Mouse (Mus musculus) heart, adult 2 months (tissue): ENCODE data around the gene Vps35l. TPM values are rescaled to one million over a fixed set of nuclear protein-coding genes. Genes with fewer than 3 reads are reported as not detected.

Experiments
- DNase-seq, 2 experiments: peaks; one replicate each; pipeline ENCODE4 v3.0.0; 2021
- H3K27ac ChIP-seq: fragments of 200-600 bp; 2 replicates; pipeline ENCODE4 v1.8.1; 2022
- H3K27me3 ChIP-seq: fragments of 200-500 bp; 2 replicates; pipeline ENCODE4 v1.6.1; 2012; ENCODE audit warnings: mild to moderate bottlenecking, low read length, inconsistent platforms, mixed read lengths; ENCODE audit not compliant: control insufficient read depth, insufficient read depth
- H3K36me3 ChIP-seq: fragments of 200-500 bp; 2 replicates; pipeline ENCODE4 v1.6.1; 2012; ENCODE audit warnings: low read length, inconsistent platforms; ENCODE audit not compliant: control insufficient read depth, insufficient read depth
- H3K4me1 ChIP-seq: fragments of 200-500 bp; 2 replicates; pipeline ENCODE4 v1.6.1; 2011; ENCODE audit warnings: low read length; ENCODE audit not compliant: control insufficient read depth, insufficient read depth
- H3K4me3 ChIP-seq: fragments of 200-600 bp; 2 replicates; pipeline ENCODE4 v1.8.1; 2022
- H3K79me2 ChIP-seq: fragments of 200-500 bp; replicated peaks from 2 replicates; pipeline ENCODE4 v1.6.1; 2012; ENCODE audit warnings: mild to moderate bottlenecking, inconsistent platforms, low read length, moderate library complexity, mixed read lengths; ENCODE audit not compliant: control insufficient read depth, insufficient read depth
- H3K9ac ChIP-seq: fragments of 200-500 bp; 2 replicates; pipeline ENCODE4 v1.6.1; 2012; ENCODE audit warnings: low read depth, mild to moderate bottlenecking, control low read depth, inconsistent platforms, low read length, mixed read lengths
- CTCF ChIP-seq: fragments of 200-600 bp; IDR thresholded peaks from 2 replicates; pipeline ENCODE4 v1.8.1; 2022; ENCODE audit warnings: antibody characterized with exemption, mild to moderate bottlenecking, moderate library complexity
- EP300 ChIP-seq: fragments of 200-500 bp; IDR thresholded peaks from 2 replicates; pipeline ENCODE4 v1.6.1; 2011; ENCODE audit warnings: low read depth, low read length, control low read depth; ENCODE audit not compliant: insufficient read depth
- POLR2A ChIP-seq: fragments of 200-500 bp; IDR thresholded peaks from 2 replicates; pipeline ENCODE4 v1.6.1; 2011; ENCODE audit warnings: mild to moderate bottlenecking, low read depth, low read length, control low read depth; ENCODE audit not compliant: insufficient read depth
- WGBS: fragments of 180-500 bp; shearing (Covaris S2); methylation state at CpG from one replicate; pipeline ENCODE4 v1.1.7; 2018; 5-methylcytosine and 5-hydroxymethylcytosine counted together
- intact Hi-C: fragments of 180-260 bp; cut with DNase I; formaldehyde crosslinking; loops from one replicate; pipeline ENCODE4 v1.15.1; 2025
- polyA plus RNA-seq: library from polyadenylated mRNA; depleted of rRNA; stranded (reverse); fragments of >200 nt; gene quantifications from 2 replicates; pipeline ENCODE4 v1.2.3, GENCODE M21; 2012
- total RNA-seq, 2 experiments: library from RNA; stranded (reverse); gene quantifications; 2 replicates each; pipeline ENCODE4 v1.2.3; 2021

Gene Vps35l
- total and polyA plus RNA-seq, 3 experiments = 21.0 to 26.5 (median 21.7) TPM

DNA sequence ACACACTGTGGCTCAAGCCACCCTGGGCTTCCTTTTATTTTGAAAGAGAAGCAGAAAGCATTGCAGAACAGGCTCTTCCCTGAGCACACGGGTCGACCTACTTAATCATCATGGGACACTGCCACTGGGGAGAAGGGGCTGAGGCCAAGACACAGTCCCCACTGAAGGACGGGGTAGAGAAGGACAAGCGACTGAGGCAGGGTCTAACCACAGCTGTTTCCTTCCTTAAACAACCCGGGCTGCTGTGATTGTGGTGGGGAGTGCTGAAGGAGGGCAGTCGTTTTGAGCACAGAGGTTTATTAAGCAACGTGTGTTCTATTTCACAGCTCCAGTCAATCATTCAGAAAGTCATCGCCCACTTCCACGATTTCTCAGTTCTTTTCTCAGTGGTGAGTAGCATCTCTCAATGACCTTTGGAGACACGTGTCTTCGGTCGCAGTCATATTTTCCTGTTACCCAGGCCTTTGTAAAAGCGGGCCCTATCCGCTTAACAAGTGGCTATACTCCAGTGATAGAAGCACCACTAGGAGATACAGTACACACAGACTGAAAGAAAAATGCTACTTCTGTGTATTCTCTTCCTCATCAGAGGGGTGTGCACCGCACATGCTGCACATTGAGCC is 60.2 kb downstream of the Vps35l start:
- 72% methylated on average over 15 of the region's 15 CpGs for WGBS
- Histone ChIP-seq H3K79me2 (no peaks in the 10 kb centered on the region), H3K4me1 (peaks cover 1% of the 10 kb centered on the region; the same call in 1 of the 2 replicates), H3K36me3 (no peaks in the 10 kb centered on the region; the same call in 1 of the 2 replicates), H3K9ac (no peak overlapping the region), H3K4me3 (no peak overlapping the region), H3K27me3 (no peaks in the 10 kb centered on the region), H3K27ac (no peak overlapping the region; the same call in 1 of the 2 replicates)
- peak in 1 of 2 experiments; percentile 17 for DNase-seq
- TF ChIP-seq POLR2A (no peak), EP300 (no peak), CTCF (no peak)
- intact Hi-C loops = no loop called here

DNA sequence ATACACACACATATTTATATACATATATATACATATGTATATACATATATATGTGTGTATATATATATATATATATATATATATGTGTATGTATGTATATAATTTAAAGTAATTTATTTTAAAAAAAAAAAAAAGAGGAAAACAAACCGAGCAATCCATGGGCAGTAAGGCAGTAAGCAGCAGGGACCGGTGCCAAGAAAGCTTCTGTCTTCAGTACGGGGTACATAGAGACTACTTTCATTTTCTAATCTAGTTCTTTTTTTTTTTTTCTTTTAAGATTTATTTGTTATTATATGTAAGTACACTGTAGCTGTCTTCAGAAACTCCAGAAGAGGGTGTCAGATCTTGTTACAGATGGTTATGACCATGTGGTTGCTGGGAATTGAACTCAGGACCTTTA is 61.8 kb downstream of the Vps35l start:
- Histone ChIP-seq H3K79me2 (no peaks in the 10 kb centered on the region), H3K27ac (no peak overlapping the region), H3K36me3 (no peaks in the 10 kb centered on the region; the same call in 1 of the 2 replicates), H3K4me1 (peaks cover 5% of the 10 kb centered on the region), H3K27me3 (no peaks in the 10 kb centered on the region), H3K4me3 (no peak overlapping the region), H3K9ac (no peak overlapping the region)
- 46% methylated on average over 3 of the region's 3 CpGs for WGBS
- no peak for DNase-seq
- TF ChIP-seq CTCF (no peak), EP300 (no peak), POLR2A (no peak)
- intact Hi-C loops = no loop called here

DNA sequence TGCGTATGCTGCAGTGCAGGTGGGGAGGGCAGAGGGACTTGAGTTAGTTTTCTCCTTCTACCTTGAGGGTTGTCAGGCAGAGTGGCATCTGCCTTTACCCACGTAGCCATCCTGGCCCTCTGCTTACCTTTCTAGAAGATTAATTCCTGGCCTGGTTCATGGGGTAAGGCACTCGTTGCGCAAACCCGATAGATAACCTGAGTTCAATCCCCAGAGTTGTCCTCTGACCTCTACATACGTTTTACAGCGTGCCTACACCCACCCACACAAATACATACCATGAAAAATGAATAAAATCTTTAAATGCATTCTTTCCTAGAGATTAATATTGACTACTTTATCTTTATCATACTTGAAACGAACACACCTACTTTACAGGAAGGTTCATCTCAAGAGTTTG is 63.4 kb downstream of the Vps35l start:
- Histone ChIP-seq H3K4me1 (peaks cover 10% of the 10 kb centered on the region), H3K27me3 (no peaks in the 10 kb centered on the region), H3K79me2 (no peaks in the 10 kb centered on the region), H3K27ac (no peak overlapping the region), H3K9ac (no peak overlapping the region), H3K4me3 (no peak overlapping the region), H3K36me3 (no peaks in the 10 kb centered on the region; the same call in 1 of the 2 replicates)
- intact Hi-C loops = no loop called here
- TF ChIP-seq POLR2A (no peak), CTCF (no peak), EP300 (no peak)
- no peak for DNase-seq
- WGBS = 94% methylated on average over 8 of the region's 8 CpGs

DNA sequence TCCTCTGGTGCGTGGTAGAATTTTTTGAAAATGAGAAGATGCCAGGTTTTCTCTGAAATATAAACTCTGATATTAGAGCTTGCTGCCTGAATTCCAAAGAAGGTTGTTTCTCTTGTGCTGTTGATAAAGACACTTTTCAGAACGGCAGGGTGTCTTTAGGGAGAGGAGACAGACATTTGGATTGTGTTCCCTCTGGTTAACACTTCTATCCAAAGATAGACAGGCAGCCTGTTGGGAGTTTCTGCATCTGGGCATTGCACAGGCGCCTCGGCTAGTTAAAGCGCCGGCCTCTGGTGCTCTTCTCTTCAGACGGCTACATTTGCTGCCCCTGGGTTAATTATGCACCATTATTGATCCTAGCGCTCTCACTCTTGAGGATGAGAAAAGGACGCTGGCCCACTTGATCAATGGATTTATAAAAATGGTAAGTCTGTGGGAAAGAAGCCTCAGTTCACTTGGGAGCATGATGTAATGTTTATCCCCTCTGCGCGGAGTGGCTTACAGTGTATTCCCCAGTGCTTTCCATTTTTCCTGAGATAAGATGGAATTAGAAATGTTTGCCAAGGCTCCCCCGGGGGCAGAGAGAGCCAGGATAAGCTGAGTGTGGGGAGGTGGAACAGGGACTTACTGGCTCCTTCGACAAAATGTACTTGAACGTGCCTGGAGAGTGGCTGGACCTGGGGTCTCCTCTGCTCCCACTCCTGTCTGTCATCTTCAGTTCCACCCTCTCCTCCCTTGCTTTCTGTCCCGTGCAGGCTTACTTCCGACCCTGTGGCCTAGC is 66.8 kb downstream of the Vps35l start:
- TF ChIP-seq EP300 (no peak), CTCF (no peak), POLR2A (no peak)
- Histone ChIP-seq H3K4me1 (peaks cover 10% of the 10 kb centered on the region), H3K27me3 (no peaks in the 10 kb centered on the region), H3K4me3 (no peak overlapping the region), H3K36me3 (no peaks in the 10 kb centered on the region; the same call in 1 of the 2 replicates), H3K79me2 (no peaks in the 10 kb centered on the region), H3K9ac (no peak overlapping the region), H3K27ac (peak overlapping the region; percentile 48)
- intact Hi-C loops = no loop called here
- peak; percentile 35 to 52 for DNase-seq
- 43% methylated on average over 16 of the region's 16 CpGs for WGBS

DNA sequence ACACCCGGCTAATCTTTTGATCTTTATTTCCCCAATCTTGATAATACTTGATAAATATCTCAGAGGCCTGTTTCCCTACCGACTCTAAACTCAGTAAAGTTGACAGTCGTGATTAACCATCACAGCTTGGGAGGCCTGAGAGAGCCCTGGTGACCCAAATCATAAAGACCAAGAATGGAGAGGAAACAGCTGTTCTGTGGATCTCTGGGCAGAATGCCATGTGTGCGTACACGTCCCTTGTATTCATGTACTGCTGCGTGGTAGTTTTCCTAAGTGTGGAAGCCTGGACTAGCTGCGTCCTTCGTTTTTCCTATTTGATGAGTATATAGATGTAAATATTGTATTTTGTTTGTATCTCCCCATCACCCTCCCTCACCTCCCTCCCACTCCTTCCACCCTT is 67.9 kb downstream of the Vps35l start:
- H3K36me3 ChIP-seq = no peaks in the 10 kb centered on the region; the same call in 1 of the 2 replicates
- no peaks in the 10 kb centered on the region for H3K79me2 ChIP-seq
- peak; percentile 46 to 48 for DNase-seq
- H3K4me3 ChIP-seq = no peak overlapping the region
- H3K9ac ChIP-seq = no peak overlapping the region
- H3K4me1 ChIP-seq = peaks cover 10% of the 10 kb centered on the region
- 0 out of 2 replicates have a peak, but pooled peaks have one; percentile 34 for TF ChIP-seq EP300
- no peak for TF ChIP-seq POLR2A
- WGBS = 26% methylated on average over 8 of the region's 8 CpGs
- H3K27ac ChIP-seq = peak overlapping the region; percentile 48
- intact Hi-C loops = no loop called here
- H3K27me3 ChIP-seq = no peaks in the 10 kb centered on the region

DNA sequence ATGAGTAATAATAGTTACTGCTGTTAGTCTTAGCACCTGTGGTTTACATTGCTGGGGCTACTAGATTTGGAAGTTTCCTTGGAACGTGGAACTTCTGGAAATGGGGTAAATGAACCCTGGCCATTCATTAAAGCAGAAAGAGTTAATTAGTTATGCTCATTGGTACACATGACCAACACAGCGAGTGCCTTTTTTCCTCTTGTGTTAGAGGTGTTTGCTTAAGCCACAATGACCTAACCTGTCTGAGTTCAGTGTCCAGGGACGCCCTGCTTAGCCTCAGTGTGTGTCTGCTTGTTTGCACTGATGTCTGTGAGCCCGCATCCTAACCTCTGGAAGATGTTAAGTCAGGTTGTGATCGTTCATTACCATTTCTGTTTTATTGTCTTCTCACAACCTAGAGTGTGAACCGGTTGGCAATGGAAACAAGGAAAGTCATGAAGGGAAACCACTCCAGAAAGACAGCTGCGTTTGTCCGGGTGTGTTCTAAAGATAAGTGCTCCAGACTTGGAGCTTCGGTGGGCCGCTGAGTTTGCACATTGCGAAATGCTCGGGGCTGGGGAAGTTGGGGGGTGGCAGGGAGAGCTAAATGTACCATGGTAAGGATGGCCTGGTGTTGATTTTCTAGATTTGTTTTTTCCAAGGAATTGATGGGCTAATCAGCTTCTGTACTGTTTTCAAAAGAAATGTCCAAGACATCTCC is 71.5 kb downstream of the Vps35l start:
- peak; percentile 47 to 56 for DNase-seq
- Histone ChIP-seq H3K79me2 (no peaks in the 10 kb centered on the region), H3K36me3 (no peaks in the 10 kb centered on the region), H3K27ac (no peak overlapping the region), H3K27me3 (no peaks in the 10 kb centered on the region), H3K4me3 (no peak overlapping the region), H3K4me1 (peaks cover 6% of the 10 kb centered on the region), H3K9ac (no peak overlapping the region)
- TF ChIP-seq POLR2A (no peak), EP300 (no peak), CTCF (no peak)
- intact Hi-C loops = no loop called here
- WGBS = 66% methylated on average over 12 of the region's 12 CpGs
